Mouse (Mus musculus) E14TG2a.4 (cell line): ENCODE measurements around the gene Pdcd2l.

Experiments
- CTCF ChIP-seq: conservative IDR thresholded peaks from 2 replicates; pipeline ENCODE4 v1.5.1; 2014; ENCODE audit warnings: low read length
- NANOG ChIP-seq: IDR thresholded peaks from 2 replicates; pipeline ENCODE4 v1.6.1; 2014; ENCODE audit warnings: borderline replicate concordance, low read length, mixed read lengths
- POU5F1 ChIP-seq: IDR thresholded peaks from 2 replicates; pipeline ENCODE4 v1.6.1; 2014; ENCODE audit warnings: low read length, borderline replicate concordance

DNA sequence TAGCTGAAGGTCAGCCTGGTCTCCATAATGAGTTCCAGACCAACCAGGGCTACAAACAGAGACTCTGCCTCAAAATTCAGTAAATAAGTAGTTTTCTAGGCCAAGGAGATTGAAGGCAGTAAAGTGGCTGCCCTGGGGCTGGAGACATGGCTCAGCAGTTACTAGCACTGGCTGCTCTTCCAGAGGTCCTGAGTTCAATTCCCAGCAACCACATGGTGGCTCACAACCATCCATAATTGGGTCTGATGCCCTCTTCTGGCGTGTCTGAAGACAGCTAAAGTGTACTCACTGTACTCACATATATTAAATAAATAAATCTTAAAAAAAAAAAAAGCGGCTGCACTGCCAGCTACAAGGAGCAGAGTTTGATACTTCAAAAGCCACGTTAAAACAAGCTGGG, 30.5 kb downstream of the Pdcd2l start:
- peak; percentile 17 for TF ChIP-seq CTCF
- TF ChIP-seq POU5F1: no peak
- TF ChIP-seq NANOG: no peak
